ENCODE assay signal across 23 mouse cellular contexts in genomic region chr19:4228891-4229290, GRCm38 (mm10). TPM values are rescaled to one million over a fixed set of nuclear protein-coding genes. Genes with fewer than 3 reads are reported as not detected.
DNase-seq lines count a peak whose midpoint lies in the region; ATAC-seq and TF ChIP-seq lines count a peak whose summit lies in the region.
"Had no signal": no experiment of that assay in that cellular context is flagged by ENCODE, and none has a peak within 500 bp of the region (broad histone marks: within the 10 kb centered on the region; RNA-seq: fewer than 3 reads in every experiment).

No protein-coding gene starts in this region.

- H3K27me3 ChIP-seq in intestine, postnatal 0 days (replicated peaks; ENCODE audit: control insufficient read depth, insufficient read depth, low read length), result no peaks in the 10 kb centered on the region
- no peaks in the 10 kb centered on the region for H3K27me3 ChIP-seq in intestine, embryonic 15.5 days (replicated peaks)
- peaks cover 3% of the 10 kb centered on the region; the same call in 1 of the 2 replicates for H3K27me3 ChIP-seq in midbrain, embryonic 11.5 days (ENCODE audit: control insufficient read depth, insufficient read depth, low read length)
- peaks cover 12% of the 10 kb centered on the region; the same call in 1 of the 2 replicates for H3K27me3 ChIP-seq in midbrain, embryonic 15.5 days (replicated peaks)
- H3K27me3 ChIP-seq: embryonic facial prominence, embryonic 15.5 days had no signal

- H3K27ac ChIP-seq in intestine, postnatal 0 days (ENCODE audit: low read depth, low read length), result no peak overlapping the region
- no peak overlapping the region for H3K27ac ChIP-seq in intestine, embryonic 15.5 days
- H3K27ac ChIP-seq in midbrain, embryonic 11.5 days (ENCODE audit: low read depth, low read length), result no peak overlapping the region
- no peak overlapping the region for H3K27ac ChIP-seq in midbrain, embryonic 15.5 days
- H3K27ac ChIP-seq: embryonic facial prominence, embryonic 13.5 days; embryonic facial prominence, embryonic 15.5 days; forebrain, embryonic 12.5 days had no signal

- peaks cover 7% of the 10 kb centered on the region for H3K4me1 ChIP-seq in intestine, postnatal 0 days (replicated peaks; ENCODE audit: control insufficient read depth, insufficient read depth, low read length)
- H3K4me1 ChIP-seq in intestine, embryonic 15.5 days (replicated peaks), result peaks cover 31% of the 10 kb centered on the region
- peaks cover 9% of the 10 kb centered on the region for H3K4me1 ChIP-seq in midbrain, embryonic 11.5 days (ENCODE audit: control insufficient read depth, insufficient read depth, low read length)
- H3K4me1 ChIP-seq in midbrain, embryonic 15.5 days, result peaks cover 11% of the 10 kb centered on the region

- no peak for TF ChIP-seq CTCF in intestine, postnatal 0 days (IDR thresholded peaks at IDR 0.05; ENCODE audit: low read depth)

- DNase-seq in midbrain, embryonic 11.5 days (ENCODE audit: low spot score, missing footprints), result peak; percentile 64
- peak; percentile 32 for DNase-seq in naive thymus-derived CD4-positive, alpha-beta T cell, adult 2 months (ENCODE audit: low read depth)
- no peak for DNase-seq in Muller cell, postnatal 12 days (ENCODE audit: inconsistent ontology term)
- DNase-seq in layer of hippocampus, adult 8-10 months (ENCODE audit: low spot score in 2 of 2), result no peak

- H3K36me3 ChIP-seq in intestine, postnatal 0 days (ENCODE audit: control insufficient read depth, insufficient read depth), result no peaks in the 10 kb centered on the region
- H3K36me3 ChIP-seq in intestine, embryonic 15.5 days, result no peaks in the 10 kb centered on the region
- no peaks in the 10 kb centered on the region for H3K36me3 ChIP-seq in midbrain, embryonic 11.5 days (ENCODE audit: control insufficient read depth, insufficient read depth, low read length)
- H3K36me3 ChIP-seq in midbrain, embryonic 15.5 days (replicated peaks), result no peaks in the 10 kb centered on the region
- H3K36me3 ChIP-seq: embryonic facial prominence, embryonic 13.5 days; embryonic facial prominence, embryonic 15.5 days; forebrain, embryonic 10.5 days; forebrain, embryonic 12.5 days had no signal

- no peaks in the 10 kb centered on the region for H3K9me3 ChIP-seq in intestine, postnatal 0 days (ENCODE audit: control insufficient read depth)
- H3K9me3 ChIP-seq in intestine, embryonic 15.5 days, result no peaks in the 10 kb centered on the region
- H3K9me3 ChIP-seq in midbrain, embryonic 11.5 days (ENCODE audit: control insufficient read depth, low read length), result no peaks in the 10 kb centered on the region
- H3K9me3 ChIP-seq in midbrain, embryonic 15.5 days, result no peaks in the 10 kb centered on the region
- H3K9me3 ChIP-seq: embryonic facial prominence, embryonic 13.5 days; embryonic facial prominence, embryonic 15.5 days; forebrain, embryonic 10.5 days; forebrain, embryonic 12.5 days had no signal

- 38% methylated on average over 4 of the region's 4 CpGs for WGBS in intestine, postnatal 0 days
- WGBS in intestine, embryonic 15.5 days, result 59% methylated on average over 4 of the region's 4 CpGs
- WGBS in midbrain, embryonic 11.5 days, result 78% methylated on average over 4 of the region's 4 CpGs
- 73% methylated on average over 4 of the region's 4 CpGs for WGBS in midbrain, embryonic 15.5 days

- no peak overlapping the region for H3K4me3 ChIP-seq in intestine, postnatal 0 days (ENCODE audit: low read depth, low read length)
- H3K4me3 ChIP-seq in intestine, embryonic 15.5 days (replicated peaks), result no peak overlapping the region
- no peak overlapping the region for H3K4me3 ChIP-seq in midbrain, embryonic 11.5 days (ENCODE audit: low read depth, low read length)
- H3K4me3 ChIP-seq in midbrain, embryonic 15.5 days, result no peak overlapping the region
- H3K4me3 ChIP-seq: embryonic facial prominence, embryonic 13.5 days; embryonic facial prominence, embryonic 15.5 days; erythroblast, embryonic 14.5 days; forebrain, embryonic 10.5 days; forebrain, embryonic 12.5 days had no signal

- H3K9ac ChIP-seq in intestine, postnatal 0 days (ENCODE audit: low read depth, low read length), result no peak overlapping the region
- H3K9ac ChIP-seq in intestine, embryonic 15.5 days, result no peak overlapping the region
- H3K9ac ChIP-seq in midbrain, embryonic 11.5 days (ENCODE audit: low read length), result no peak overlapping the region
- H3K9ac ChIP-seq in midbrain, embryonic 15.5 days, result no peak overlapping the region
- H3K9ac ChIP-seq: embryonic facial prominence, embryonic 15.5 days had no signal

- 0 out of 2 replicates have a peak overlapping the region, but pooled peaks have one; percentile 1 for H3K4me2 ChIP-seq in intestine, postnatal 0 days (replicated peaks; ENCODE audit: low read depth)
- H3K4me2 ChIP-seq in intestine, embryonic 15.5 days (replicated peaks), result no peak overlapping the region
- H3K4me2 ChIP-seq in midbrain, embryonic 11.5 days, result no peak overlapping the region
- no peak overlapping the region for H3K4me2 ChIP-seq in midbrain, embryonic 15.5 days
- H3K4me2 ChIP-seq: embryonic facial prominence, embryonic 13.5 days; embryonic facial prominence, embryonic 15.5 days; forebrain, embryonic 12.5 days had no signal

- ATAC-seq in intestine, postnatal 0 days, result no peak
- no peak for ATAC-seq in intestine, embryonic 15.5 days
- no peak for ATAC-seq in midbrain, embryonic 11.5 days (ENCODE audit: low FRiP score)
- ATAC-seq in midbrain, embryonic 15.5 days (replicated peaks), result no peak
- ATAC-seq: forebrain, embryonic 16.5 days had no signal

RNA-seq across cellular contexts. Expression of gene Pold4, which starts 2.8 kb away (rescaled TPM):
- 81.5 and 87.8 TPM in 2 replicates for polyA plus RNA-seq in intestine, postnatal 0 days (2015; fragmentation: Nextera tagmentation; extraction: Ambion mirVana)
- 35.0 and 40.8 TPM in 2 replicates for polyA plus RNA-seq in intestine, embryonic 15.5 days (2015; fragmentation: Nextera tagmentation; extraction: Ambion mirVana)
- polyA plus RNA-seq in midbrain, embryonic 11.5 days (2014; fragmentation: Nextera tagmentation; extraction: Ambion mirVana), result 12.2 and 12.6 TPM in 2 replicates
- 20.4 and 20.6 TPM in 2 replicates for polyA plus RNA-seq in midbrain, embryonic 15.5 days (2015; fragmentation: Nextera tagmentation; extraction: Ambion mirVana)
- total RNA-seq in layer of hippocampus, adult 8-10 months (2022), result 10 to 100 TPM; 13.3 to 25.1 (median 18.5) TPM

RNA-seq across cellular contexts. Expression of gene AC109138.7, which starts 14.7 kb away (rescaled TPM):
- polyA plus RNA-seq in intestine, postnatal 0 days (2015; fragmentation: Nextera tagmentation; extraction: Ambion mirVana), result not detected in 2 replicates
- polyA plus RNA-seq in intestine, embryonic 15.5 days (2015; fragmentation: Nextera tagmentation; extraction: Ambion mirVana), result not detected in 2 replicates
- polyA plus RNA-seq in midbrain, embryonic 11.5 days (2014; fragmentation: Nextera tagmentation; extraction: Ambion mirVana), result not detected in 2 replicates
- not detected in 2 replicates for polyA plus RNA-seq in midbrain, embryonic 15.5 days (2015; fragmentation: Nextera tagmentation; extraction: Ambion mirVana)
- total RNA-seq in layer of hippocampus, adult 8-10 months (2022), result not detected
- total RNA-seq: adrenal gland, adult 2 months; adrenal gland, postnatal 10 days; adrenal gland, postnatal 25 days; adrenal gland, postnatal 4 days; common myeloid progenitor, adult 5-6 weeks; ES-E14; MEL had no signal
- polyA plus RNA-seq: adrenal gland, adult 2 months; brain, embryonic 14.5 days; embryonic facial prominence, embryonic 11.5 days; embryonic facial prominence, embryonic 13.5 days; embryonic facial prominence, embryonic 15.5 days; erythroblast, embryonic 14.5 days; forebrain, embryonic 10.5 days; forebrain, embryonic 12.5 days; forebrain, embryonic 14.5 days; forebrain, embryonic 16.5 days had no signal

RNA-seq across cellular contexts. Expression of gene Clcf1, which starts 14.9 kb away (rescaled TPM):
- 2.4 and 2.5 TPM in 2 replicates for polyA plus RNA-seq in intestine, postnatal 0 days (2015; fragmentation: Nextera tagmentation; extraction: Ambion mirVana)
- 5.7 and 5.9 TPM in 2 replicates for polyA plus RNA-seq in intestine, embryonic 15.5 days (2015; fragmentation: Nextera tagmentation; extraction: Ambion mirVana)
- polyA plus RNA-seq in midbrain, embryonic 11.5 days (2014; fragmentation: Nextera tagmentation; extraction: Ambion mirVana), result 0.31 and 0.32 TPM in 2 replicates
- polyA plus RNA-seq in midbrain, embryonic 15.5 days (2015; fragmentation: Nextera tagmentation; extraction: Ambion mirVana), result 0.79 and 0.88 TPM in 2 replicates
- total RNA-seq in layer of hippocampus, adult 8-10 months (2022), result 1 to 10 TPM in 3 of 4 experiments, under 1 TPM in 1; 0.70 to 3.3 (median 1.9) TPM
- polyA plus RNA-seq: erythroblast, embryonic 14.5 days had no signal

RNA-seq across cellular contexts. Expression of gene Rad9a, which starts 27.4 kb away (rescaled TPM):
- polyA plus RNA-seq in intestine, postnatal 0 days (2015; fragmentation: Nextera tagmentation; extraction: Ambion mirVana), result 12.3 and 13.5 TPM in 2 replicates
- 29.3 and 30.5 TPM in 2 replicates for polyA plus RNA-seq in intestine, embryonic 15.5 days (2015; fragmentation: Nextera tagmentation; extraction: Ambion mirVana)
- 42.4 and 43.5 TPM in 2 replicates for polyA plus RNA-seq in midbrain, embryonic 11.5 days (2014; fragmentation: Nextera tagmentation; extraction: Ambion mirVana)
- polyA plus RNA-seq in midbrain, embryonic 15.5 days (2015; fragmentation: Nextera tagmentation; extraction: Ambion mirVana), result 23.7 and 24.9 TPM in 2 replicates
- 10 to 100 TPM in 2 of 4 experiments, 1 to 10 TPM in 2; 8.7 to 11.6 (median 9.7) TPM for total RNA-seq in layer of hippocampus, adult 8-10 months (2022)

RNA-seq across cellular contexts. Expression of gene Ppp1ca, which starts 37.0 kb away (rescaled TPM):
- polyA plus RNA-seq in intestine, postnatal 0 days (2015; fragmentation: Nextera tagmentation; extraction: Ambion mirVana), result 370 and 382 TPM in 2 replicates
- polyA plus RNA-seq in intestine, embryonic 15.5 days (2015; fragmentation: Nextera tagmentation; extraction: Ambion mirVana), result 757 and 779 TPM in 2 replicates
- polyA plus RNA-seq in midbrain, embryonic 11.5 days (2014; fragmentation: Nextera tagmentation; extraction: Ambion mirVana), result 874 and 929 TPM in 2 replicates
- 537 and 571 TPM in 2 replicates for polyA plus RNA-seq in midbrain, embryonic 15.5 days (2015; fragmentation: Nextera tagmentation; extraction: Ambion mirVana)
- total RNA-seq in layer of hippocampus, adult 8-10 months (2022), result 100 to 1,000 TPM; 255 to 271 (median 266) TPM

Comparison
In these comparisons a context has a peak if more than half of its experiments do, and no peak if none do; other contexts are left out.
1. DNase-seq: peak in midbrain, embryonic 11.5 days (single experiment) and naive thymus-derived CD4-positive, alpha-beta T cell, adult 2 months (single experiment); none in Muller cell, postnatal 12 days (single experiment) and layer of hippocampus, adult 8-10 months (0 of 2).